Mouse (Mus musculus) cerebellum, postnatal 25 days (tissue): ENCODE measurements around the gene Ubox5.

Source experiments
- DNase-seq, 2 experiments: peaks; one replicate each; pipeline ENCODE4 v3.0.0; 2021; ENCODE audit warnings: mixed read lengths in 2 of 2

The Ubox5 gene

GRCm38 (mm10) chr2:130632887-130633675, 3.2 kb upstream of the Ubox5 start:
- DNase-seq, result no peak

- peak; percentile 28 to 41 for DNase-seq
These were observed 2.6 kb upstream of the Ubox5 start for GRCm38 (mm10) chr2:130632416-130632815.

- no peak for DNase-seq
These were observed 579 bp downstream of the Ubox5 start for GRCm38 (mm10) chr2:130629080-130629838.

- DNase-seq, result peak in 1 of 2 experiments; percentile 33
These were observed 1.4 kb downstream of the Ubox5 start for GRCm38 (mm10) chr2:130628424-130628823.

GRCm38 (mm10) chr2:130618972-130619371, 10.9 kb downstream of the Ubox5 start:
- no peak for DNase-seq

- peak; percentile 37 to 67 for DNase-seq
These were observed 16.7 kb downstream of the Ubox5 start for GRCm38 (mm10) chr2:130613091-130613490.

- DNase-seq, result no peak
These were observed 27.6 kb downstream of the Ubox5 start for GRCm38 (mm10) chr2:130602195-130602594.

GRCm38 (mm10) chr2:130598399-130598798, 31.4 kb downstream of the Ubox5 start:
- no peak for DNase-seq

GRCm38 (mm10) chr2:130597601-130598010, 32.2 kb downstream of the Ubox5 start:
- peak; percentile 42 to 59 for DNase-seq

- no peak for DNase-seq
These were observed 34.2 kb downstream of the Ubox5 start for GRCm38 (mm10) chr2:130595596-130595995.

GRCm38 (mm10) chr2:130591016-130591415, 38.8 kb downstream of the Ubox5 start:
- no peak for DNase-seq

- DNase-seq, result no peak
These were observed 40.1 kb downstream of the Ubox5 start for GRCm38 (mm10) chr2:130589761-130590160.

- no peak for DNase-seq
These were observed 40.7 kb downstream of the Ubox5 start for GRCm38 (mm10) chr2:130589157-130589556.

- no peak for DNase-seq
These were observed 41.5 kb downstream of the Ubox5 start for GRCm38 (mm10) chr2:130588373-130588772.

- no peak for DNase-seq
These were observed 43.8 kb downstream of the Ubox5 start for GRCm38 (mm10) chr2:130586016-130586415.

GRCm38 (mm10) chr2:130583902-130584560, 45.8 kb downstream of the Ubox5 start:
- DNase-seq, result no peak

GRCm38 (mm10) chr2:130582552-130582951, 47.3 kb downstream of the Ubox5 start, which contains the start of gene Avp:
TSS of gene Avp (minus strand) at chr2:130582554.
- DNase-seq, result no peak

- DNase-seq, result no peak
These were observed 48.6 kb downstream of the Ubox5 start for GRCm38 (mm10) chr2:130581201-130581600.

- no peak for DNase-seq
These were observed 50.0 kb downstream of the Ubox5 start for GRCm38 (mm10) chr2:130579791-130580190.

- DNase-seq, result peak; percentile 75 to 85
These were observed 51.7 kb downstream of the Ubox5 start for GRCm38 (mm10) chr2:130578148-130578547.

- DNase-seq, result peak in 1 of 2 experiments; percentile 46
These were observed 52.2 kb downstream of the Ubox5 start for GRCm38 (mm10) chr2:130577632-130578031.

- no peak for DNase-seq
These were observed 52.8 kb downstream of the Ubox5 start for GRCm38 (mm10) chr2:130577021-130577420.

GRCm38 (mm10) chr2:130576564-130576963, 53.3 kb downstream of the Ubox5 start:
- DNase-seq, result peak; percentile 60 to 67
